Mouse (Mus musculus): Measurements from ENCODE around the gene Mettl14. TPM values are rescaled to one million over a fixed set of nuclear protein-coding genes. Genes with fewer than 3 reads are reported as not detected.
"Not testable (repeated sequence)": the region's sequence is repeated elsewhere in the genome, so short reads cannot be mapped to it uniquely, and the experiment has no call there.

Gene Mettl14
- polyA plus RNA-seq, 1 experiment from 2014 or later = 22.6 TPM

GRCm38 (mm10) chr3:123395611-123396010, 9.7 kb upstream of the Mettl14 start:
- Histone ChIP-seq H3K27ac (ENCODE audit: poor library complexity, severe bottlenecking) (no peak overlapping the region), H3K4me1 (replicated peaks) (no peaks in the 10 kb centered on the region), H3K27me3 (replicated peaks) (no peaks in the 10 kb centered on the region), H3K4me2 (no peak overlapping the region), H3K36me3 (no peaks in the 10 kb centered on the region), H3K9me3 (replicated peaks) (no peaks in the 10 kb centered on the region), H3K4me3 (no peak overlapping the region), H3K9ac (no peak overlapping the region)
- no peak for ATAC-seq (ENCODE audit: insufficient number of reproducible peaks, low FRiP score)
- WGBS = 76% methylated on average over 5 of the region's 5 CpGs

DNA sequence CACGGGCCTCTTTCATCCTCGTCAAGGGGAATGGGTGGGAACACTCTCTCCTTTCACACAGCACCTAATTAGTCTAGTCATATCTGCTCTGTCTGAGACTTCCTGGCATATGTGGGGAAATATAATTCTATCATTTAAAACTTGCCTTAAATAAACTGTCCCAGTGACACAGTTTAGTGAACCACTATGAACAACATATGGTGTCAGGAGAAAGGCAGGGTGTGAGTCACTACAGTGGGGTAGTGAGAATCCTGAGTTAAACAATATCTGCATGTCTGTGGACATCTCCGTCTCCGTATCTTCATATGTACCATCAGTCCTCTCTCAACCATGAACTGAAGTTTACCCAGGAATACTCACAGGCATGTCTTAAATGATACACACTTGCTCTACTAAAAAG, 5.3 kb upstream of the Mettl14 start:
- Histone ChIP-seq H3K4me1 (replicated peaks) (no peaks in the 10 kb centered on the region), H3K9me3 (replicated peaks) (no peaks in the 10 kb centered on the region), H3K36me3 (no peaks in the 10 kb centered on the region), H3K27ac (ENCODE audit: poor library complexity, severe bottlenecking) (no peak overlapping the region), H3K4me3 (no peak overlapping the region), H3K4me2 (no peak overlapping the region), H3K9ac (no peak overlapping the region), H3K27me3 (replicated peaks) (no peaks in the 10 kb centered on the region)
- ATAC-seq (ENCODE audit: insufficient number of reproducible peaks, low FRiP score) = no peak
- WGBS = 72% methylated on average over 4 of the region's 4 CpGs

DNA sequence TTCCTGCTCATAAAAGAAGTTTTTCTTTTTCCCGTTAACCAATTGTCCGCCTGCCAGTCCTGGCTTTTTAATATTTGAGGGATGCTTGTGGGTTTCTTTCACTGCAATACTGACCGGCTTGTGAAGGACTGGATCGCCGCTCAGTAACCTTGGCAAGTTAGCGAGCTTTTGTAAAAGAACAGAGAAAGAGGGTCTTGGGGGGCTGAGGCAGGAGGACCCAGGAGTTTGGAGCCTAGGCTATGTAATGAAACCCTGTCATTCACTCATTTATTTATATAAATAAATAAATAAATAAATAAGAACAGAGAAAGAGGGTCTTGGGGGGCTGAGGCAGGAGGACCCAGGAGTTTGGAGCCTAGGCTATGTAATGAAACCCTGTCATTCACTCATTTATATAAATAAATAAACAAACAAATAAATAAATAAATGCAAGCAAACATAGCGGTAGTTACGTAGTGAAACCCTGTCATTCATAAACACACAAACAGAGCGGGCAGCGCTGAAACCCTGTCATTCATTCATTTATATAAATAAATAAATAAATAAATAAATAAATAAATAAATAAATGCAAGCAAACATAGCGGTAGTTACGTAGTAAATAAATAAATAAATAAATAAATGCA, 361 bp upstream of the Mettl14 start:
- WGBS = 15% methylated on average over 12 of the region's 12 CpGs
- not testable (repeated sequence) for H3K4me1 ChIP-seq (replicated peaks); H3K36me3 ChIP-seq; H3K27me3 ChIP-seq (replicated peaks); H3K9me3 ChIP-seq (replicated peaks)
- Histone ChIP-seq H3K4me2 (peak overlapping the region; percentile 84), H3K9ac (peak overlapping the region; percentile 87), H3K27ac (ENCODE audit: poor library complexity, severe bottlenecking) (peak overlapping the region; percentile 95), H3K4me3 (peak overlapping the region; percentile 91)
- ATAC-seq (ENCODE audit: insufficient number of reproducible peaks, low FRiP score) = peak; percentile 51

DNA sequence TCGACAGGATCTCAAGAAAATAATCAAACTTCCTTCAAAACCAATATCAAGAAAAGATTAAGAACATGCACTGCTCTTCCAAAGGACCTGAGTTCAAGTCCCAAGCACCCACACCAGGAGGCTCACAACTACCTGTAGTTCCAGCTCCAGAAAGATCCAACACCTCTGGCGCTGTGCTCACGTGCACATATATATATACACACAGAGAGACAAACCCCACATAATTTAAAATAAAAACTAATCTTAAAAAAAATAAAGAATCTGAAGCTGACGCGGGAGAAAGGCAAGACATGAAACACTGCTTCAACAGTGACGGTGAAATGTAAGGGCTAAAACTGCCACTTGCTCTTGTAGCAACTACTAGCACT, 806 bp downstream of the Mettl14 start:
- H3K4me3 ChIP-seq = peak overlapping the region; percentile 91
- H3K36me3 ChIP-seq = peaks cover 13% of the 10 kb centered on the region
- H3K27me3 ChIP-seq (replicated peaks) = no peaks in the 10 kb centered on the region
- H3K9me3 ChIP-seq (replicated peaks) = no peaks in the 10 kb centered on the region
- H3K4me2 ChIP-seq = peak overlapping the region; percentile 84
- ATAC-seq (ENCODE audit: insufficient number of reproducible peaks, low FRiP score) = no peak
- peaks cover 3% of the 10 kb centered on the region; the same call in 1 of the 2 replicates for H3K4me1 ChIP-seq (replicated peaks)
- H3K27ac ChIP-seq (ENCODE audit: poor library complexity, severe bottlenecking) = peak overlapping the region; percentile 95
- 10% methylated on average over 6 of the region's 6 CpGs for WGBS
- peak overlapping the region; percentile 87 for H3K9ac ChIP-seq

- no peak overlapping the region for H3K27ac ChIP-seq (ENCODE audit: poor library complexity, severe bottlenecking)
- peaks cover 3% of the 10 kb centered on the region; the same call in 1 of the 2 replicates for H3K4me1 ChIP-seq (replicated peaks)
- H3K36me3 ChIP-seq = peaks cover 18% of the 10 kb centered on the region
- no peak overlapping the region; the same call in 1 of the 2 replicates for H3K4me2 ChIP-seq
- no peak overlapping the region for H3K4me3 ChIP-seq
- no peak for ATAC-seq (ENCODE audit: insufficient number of reproducible peaks, low FRiP score)
- H3K27me3 ChIP-seq (replicated peaks) = no peaks in the 10 kb centered on the region
- WGBS = 89% methylated on average over 7 of the region's 7 CpGs
- H3K9me3 ChIP-seq (replicated peaks) = no peaks in the 10 kb centered on the region
- no peak overlapping the region for H3K9ac ChIP-seq
Measured at GRCm38 (mm10) chr3:123384435-123384834, 1.5 kb downstream of the Mettl14 start.

DNA sequence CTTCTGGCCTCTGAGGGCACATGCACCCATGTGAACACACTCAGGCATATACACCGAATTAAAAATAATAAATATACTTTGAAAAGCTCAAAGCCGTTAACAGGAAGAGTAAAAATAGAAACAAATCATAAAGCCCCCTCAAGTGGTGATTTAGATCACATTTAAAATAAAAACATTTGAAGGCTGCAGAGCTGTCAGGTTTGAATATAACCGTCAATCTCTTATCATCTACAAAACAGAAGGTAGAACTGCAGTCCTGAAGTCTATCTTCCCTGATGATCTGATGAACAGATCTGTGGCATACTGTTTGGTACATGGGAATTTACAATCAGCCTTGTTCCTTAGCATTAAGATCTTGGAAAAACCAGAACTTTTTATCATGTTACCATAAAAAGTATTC, 9.3 kb downstream of the Mettl14 start:
- Histone ChIP-seq H3K4me2 (no peak overlapping the region), H3K9me3 (replicated peaks) (no peaks in the 10 kb centered on the region), H3K27me3 (replicated peaks) (no peaks in the 10 kb centered on the region), H3K36me3 (peaks cover 52% of the 10 kb centered on the region), H3K4me3 (no peak overlapping the region), H3K9ac (no peak overlapping the region), H3K27ac (ENCODE audit: poor library complexity, severe bottlenecking) (no peak overlapping the region), H3K4me1 (replicated peaks) (no peaks in the 10 kb centered on the region)
- ATAC-seq (ENCODE audit: insufficient number of reproducible peaks, low FRiP score) = no peak
- 89% methylated on average over 3 of the region's 3 CpGs for WGBS

DNA sequence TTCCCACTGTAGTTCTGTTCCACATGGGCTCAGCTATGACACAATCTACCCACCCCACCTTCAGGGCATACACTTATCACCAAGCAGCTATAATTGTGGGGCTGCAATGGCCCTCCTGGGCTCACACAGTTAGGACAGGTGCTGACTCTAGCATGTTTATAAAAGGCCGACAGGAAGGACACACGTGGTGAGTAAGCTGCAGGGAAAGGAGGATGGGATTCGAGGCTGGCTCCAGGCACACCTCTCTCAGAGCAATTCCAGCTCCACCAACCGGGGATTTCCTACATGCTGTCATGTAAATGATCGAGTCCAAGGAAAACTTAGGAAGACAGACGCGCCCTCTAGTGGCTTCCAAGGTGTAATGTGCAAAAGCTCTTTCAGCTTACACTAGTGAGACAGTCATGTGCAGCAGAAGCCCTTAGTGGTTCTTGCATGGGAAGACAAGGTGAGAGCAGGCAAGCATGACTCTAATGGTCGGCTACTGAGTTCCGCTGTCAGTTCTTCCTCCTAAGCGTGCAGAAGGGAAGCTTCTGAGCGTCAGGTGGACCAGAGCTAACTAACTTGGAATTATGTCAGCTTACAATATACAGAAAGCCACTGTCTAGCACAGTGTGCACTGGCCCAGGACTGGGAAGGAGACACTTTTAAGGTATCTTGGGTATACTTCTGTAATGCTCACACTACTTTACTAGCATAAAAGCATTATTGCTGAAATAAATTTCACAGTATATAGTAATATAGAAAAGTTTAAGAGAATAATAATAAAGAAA, 14.0 kb downstream of the Mettl14 start:
- H3K4me2 ChIP-seq = no peak overlapping the region
- H3K9me3 ChIP-seq (replicated peaks) = no peaks in the 10 kb centered on the region
- H3K4me3 ChIP-seq = no peak overlapping the region
- ATAC-seq (ENCODE audit: insufficient number of reproducible peaks, low FRiP score) = peak; percentile 45; the same call in 1 of the 2 replicates
- no peak overlapping the region for H3K27ac ChIP-seq (ENCODE audit: poor library complexity, severe bottlenecking)
- no peaks in the 10 kb centered on the region for H3K4me1 ChIP-seq (replicated peaks)
- peaks cover 59% of the 10 kb centered on the region for H3K36me3 ChIP-seq
- WGBS = 32% methylated on average over 11 of the region's 11 CpGs
- H3K9ac ChIP-seq = no peak overlapping the region
- no peaks in the 10 kb centered on the region for H3K27me3 ChIP-seq (replicated peaks)

GRCm38 (mm10) chr3:123370927-123371326, 15.0 kb downstream of the Mettl14 start:
- Histone ChIP-seq H3K4me2 (no peak overlapping the region), H3K9ac (no peak overlapping the region), H3K36me3 (peaks cover 65% of the 10 kb centered on the region), H3K27me3 (replicated peaks) (no peaks in the 10 kb centered on the region), H3K4me1 (replicated peaks) (no peaks in the 10 kb centered on the region), H3K4me3 (no peak overlapping the region), H3K9me3 (replicated peaks) (no peaks in the 10 kb centered on the region), H3K27ac (ENCODE audit: poor library complexity, severe bottlenecking) (no peak overlapping the region)
- whole genome bisulfite sequencing = 87% methylated on average over 5 of the region's 5 CpGs
- ATAC-seq (ENCODE audit: insufficient number of reproducible peaks, low FRiP score) = no peak

GRCm38 (mm10) chr3:123369161-123369560, 16.7 kb downstream of the Mettl14 start:
- Histone ChIP-seq H3K9ac (no peak overlapping the region), H3K4me2 (no peak overlapping the region), H3K27me3 (replicated peaks) (no peaks in the 10 kb centered on the region), H3K36me3 (peaks cover 69% of the 10 kb centered on the region), H3K4me3 (no peak overlapping the region), H3K27ac (ENCODE audit: poor library complexity, severe bottlenecking) (no peak overlapping the region), H3K4me1 (replicated peaks) (no peaks in the 10 kb centered on the region), H3K9me3 (replicated peaks) (no peaks in the 10 kb centered on the region)
- ATAC-seq (ENCODE audit: insufficient number of reproducible peaks, low FRiP score) = no peak
- 88% methylated on average over 12 of the region's 12 CpGs for WGBS

GRCm38 (mm10) chr3:123366820-123367219, 19.1 kb downstream of the Mettl14 start:
- not testable (repeated sequence) for H3K9me3 ChIP-seq (replicated peaks); H3K4me2 ChIP-seq; H3K4me1 ChIP-seq (replicated peaks); ATAC-seq (ENCODE audit: insufficient number of reproducible peaks, low FRiP score); H3K9ac ChIP-seq; H3K4me3 ChIP-seq; H3K27me3 ChIP-seq (replicated peaks); H3K27ac ChIP-seq (ENCODE audit: poor library complexity, severe bottlenecking)
- H3K36me3 ChIP-seq = peaks cover 85% of the 10 kb centered on the region
- WGBS = 68% methylated on average over 2 of the region's 2 CpGs

GRCm38 (mm10) chr3:123356377-123356991, 29.4 kb downstream of the Mettl14 start:
- Histone ChIP-seq H3K36me3 (peaks cover 81% of the 10 kb centered on the region), H3K27me3 (replicated peaks) (no peaks in the 10 kb centered on the region)

More at GRCm38 (mm10) chr3:123356377-123356991, 29.4 kb downstream of the Mettl14 start:
- Histone ChIP-seq H3K9me3 (replicated peaks) (no peaks in the 10 kb centered on the region), H3K4me1 (replicated peaks) (peaks cover 26% of the 10 kb centered on the region), H3K4me2 (no peak overlapping the region), H3K9ac (no peak overlapping the region), H3K4me3 (no peak overlapping the region), H3K27ac (ENCODE audit: poor library complexity, severe bottlenecking) (no peak overlapping the region)
- WGBS = 64% methylated on average over 4 of the region's 4 CpGs
- no peak for ATAC-seq (ENCODE audit: insufficient number of reproducible peaks, low FRiP score)

Measured in heart, embryonic 12.5 days (tissue).